Mouse (Mus musculus) kidney, adult 2 months (tissue): ENCODE measurements around the gene Wscd2. TPM values are rescaled to one million over a fixed set of nuclear protein-coding genes. Genes with fewer than 3 reads are reported as not detected.
A peak's percentile ranks its signal among the peaks of the same experiment; 100 is the strongest.

Experiments used
- DNase-seq: peaks from one replicate; pipeline ENCODE4 v3.0.0; 2021
- H3K27ac ChIP-seq: fragments of 200-500 bp; 2 replicates; pipeline ENCODE4 v1.5.1; 2012; ENCODE audit warnings: low read depth, low read length, control low read depth, inconsistent platforms; ENCODE audit not compliant: insufficient read depth
- H3K27me3 ChIP-seq: fragments of 200-500 bp; replicated peaks from 2 replicates; pipeline ENCODE4 v1.6.1; 2012; ENCODE audit warnings: mild to moderate bottlenecking, moderate library complexity, low read length, inconsistent platforms; ENCODE audit not compliant: control insufficient read depth, insufficient read depth
- H3K36me3 ChIP-seq: fragments of 200-500 bp; 2 replicates; pipeline ENCODE4 v1.6.1; 2012; ENCODE audit warnings: mild to moderate bottlenecking, moderate library complexity, low read length, inconsistent platforms; ENCODE audit not compliant: control insufficient read depth, insufficient read depth
- H3K4me1 ChIP-seq: fragments of 200-500 bp; 2 replicates; pipeline ENCODE4 v1.6.1; 2011; ENCODE audit warnings: low read length; ENCODE audit not compliant: control insufficient read depth, insufficient read depth
- H3K4me3 ChIP-seq: fragments of 200-500 bp; 2 replicates; pipeline ENCODE4 v1.5.1; 2011; ENCODE audit warnings: mild to moderate bottlenecking, low read depth, low read length, control low read depth; ENCODE audit not compliant: insufficient read depth
- CTCF ChIP-seq: fragments of 200-500 bp; conservative IDR thresholded peaks from 2 replicates; pipeline ENCODE4 v1.5.1; 2011; ENCODE audit warnings: low read depth, mild to moderate bottlenecking, control low read depth, low read length, moderate library complexity, mixed read lengths; ENCODE audit not compliant: insufficient read depth, insufficient read length
- POLR2A ChIP-seq: fragments of 200-500 bp; IDR thresholded peaks from one replicate; pipeline ENCODE4 v1.6.1; 2011; ENCODE audit warnings: low read depth, low read length, control low read depth
- WGBS: fragments of 180-500 bp; shearing (Covaris S2); methylation state at CpG from one replicate; pipeline ENCODE4 v1.1.7; 2018; 5-methylcytosine and 5-hydroxymethylcytosine counted together
- polyA plus RNA-seq: library from polyadenylated mRNA; depleted of rRNA; stranded (reverse); fragments of >200 nt; gene quantifications from 2 replicates; pipeline ENCODE4 v1.2.3, GENCODE M21; 2012; rRNA removed

Wscd2 gene
- polyA plus RNA-seq, result 9.0 and 10.1 TPM in 2 replicates

GRCm38 (mm10) chr5:113490033-113490432, at the start of gene Wscd2:
Gene Wscd2 (plus strand): TSS chr5:113490333.
- TF ChIP-seq POLR2A, result no peak
- no peak for TF ChIP-seq CTCF
- WGBS, result 60% methylated on average over 6 of the region's 6 CpGs
- no peak for DNase-seq

GRCm38 (mm10) chr5:113442180-113442579, 48.0 kb upstream of the Wscd2 start:
- Histone ChIP-seq H3K27me3 (no peaks in the 10 kb centered on the region), H3K36me3 (no peaks in the 10 kb centered on the region), H3K4me3 (no peak overlapping the region), H3K27ac (no peak overlapping the region), H3K4me1 (no peaks in the 10 kb centered on the region)
- no peak for DNase-seq
- 51% methylated on average over 3 of the region's 3 CpGs for WGBS
- TF ChIP-seq POLR2A, result no peak
- no peak for TF ChIP-seq CTCF

More at GRCm38 (mm10) chr5:113490033-113490432, at the start of gene Wscd2:
- Histone ChIP-seq H3K27ac (no peak within 1 kb of the TSS), H3K4me1 (no peaks in the 10 kb centered on the region), H3K4me3 (peak within 1 kb of the TSS; percentile 18), H3K36me3 (no peaks in the 10 kb centered on the region), H3K27me3 (no peaks in the 10 kb centered on the region)

- Histone ChIP-seq H3K4me1 (no peaks in the 10 kb centered on the region), H3K27ac (no peak overlapping the region), H3K27me3 (no peaks in the 10 kb centered on the region), H3K4me3 (no peak overlapping the region), H3K36me3 (no peaks in the 10 kb centered on the region)
- TF ChIP-seq CTCF (no peak), POLR2A (no peak)
- DNase-seq, result no peak
- 36% methylated on average over 9 of the region's 9 CpGs for WGBS
Measured at GRCm38 (mm10) chr5:113448023-113448734, 42.0 kb upstream of the Wscd2 start.

- 70% methylated on average over 3 of the region's 3 CpGs for WGBS
- no peak for TF ChIP-seq CTCF
- TF ChIP-seq POLR2A, result no peak
- H3K27ac ChIP-seq, result no peak overlapping the region
Measured at GRCm38 (mm10) chr5:113449336-113449735, 40.8 kb upstream of the Wscd2 start.

GRCm38 (mm10) chr5:113452691-113453090, 37.4 kb upstream of the Wscd2 start:
- H3K4me1 ChIP-seq, result no peaks in the 10 kb centered on the region
- WGBS, result 33% methylated on average over 1 of the region's 1 CpGs
- no peak overlapping the region for H3K27ac ChIP-seq
- H3K27me3 ChIP-seq, result no peaks in the 10 kb centered on the region
- H3K36me3 ChIP-seq, result no peaks in the 10 kb centered on the region
- no peak overlapping the region for H3K4me3 ChIP-seq
- TF ChIP-seq POLR2A (no peak), CTCF (no peak)
- no peak for DNase-seq

More at GRCm38 (mm10) chr5:113449336-113449735, 40.8 kb upstream of the Wscd2 start:
- no peak for DNase-seq
- Histone ChIP-seq H3K4me3 (no peak overlapping the region), H3K27me3 (no peaks in the 10 kb centered on the region), H3K36me3 (no peaks in the 10 kb centered on the region), H3K4me1 (no peaks in the 10 kb centered on the region)

- no peak overlapping the region for H3K4me3 ChIP-seq
- DNase-seq, result no peak
- TF ChIP-seq POLR2A (no peak), CTCF (no peak)
- no peaks in the 10 kb centered on the region for H3K36me3 ChIP-seq
- H3K27ac ChIP-seq, result no peak overlapping the region
- no peaks in the 10 kb centered on the region for H3K4me1 ChIP-seq
- WGBS, result 4% methylated on average over 4 of the region's 4 CpGs
- H3K27me3 ChIP-seq, result no peaks in the 10 kb centered on the region
Measured at GRCm38 (mm10) chr5:113453356-113453755, 36.8 kb upstream of the Wscd2 start.

GRCm38 (mm10) chr5:113456020-113456419, 34.1 kb upstream of the Wscd2 start:
- Histone ChIP-seq H3K4me1 (no peaks in the 10 kb centered on the region), H3K27me3 (no peaks in the 10 kb centered on the region), H3K27ac (no peak overlapping the region), H3K4me3 (no peak overlapping the region), H3K36me3 (no peaks in the 10 kb centered on the region)
- whole genome bisulfite sequencing, result 76% methylated on average over 10 of the region's 10 CpGs
- TF ChIP-seq CTCF (no peak), POLR2A (no peak)
- no peak for DNase-seq

- DNase-seq, result no peak
- Histone ChIP-seq H3K27me3 (no peaks in the 10 kb centered on the region), H3K4me1 (no peaks in the 10 kb centered on the region), H3K36me3 (no peaks in the 10 kb centered on the region), H3K4me3 (no peak overlapping the region), H3K27ac (no peak overlapping the region)
- 69% methylated on average over 4 of the region's 4 CpGs for WGBS
- TF ChIP-seq CTCF (no peak), POLR2A (no peak)
Measured at GRCm38 (mm10) chr5:113456756-113457155, 33.4 kb upstream of the Wscd2 start.
